Comparison of ENCODE assay signal across 23 mouse cellular contexts in genomic region chr13:16146686-16147085, GRCm38 (mm10).
A peak's percentile ranks its signal among the peaks of the same experiment; 100 is the strongest.
DNase-seq lines count a peak whose midpoint lies in the region; ATAC-seq and TF ChIP-seq lines count a peak whose summit lies in the region.
"Had no signal": no experiment of that assay in that cellular context is flagged by ENCODE, and none has a peak within 500 bp of the region (broad histone marks: within the 10 kb centered on the region; RNA-seq: fewer than 3 reads in every experiment).

No protein-coding gene starts in this region.

- no peak for TF ChIP-seq EP300 in stomach, postnatal 0 days (optimal IDR thresholded peaks at IDR 0.05)

- H3K4me3 ChIP-seq in heart, embryonic 16.5 days (ENCODE audit: low read length) = no peak overlapping the region
- no peak overlapping the region for H3K4me3 ChIP-seq in stomach, embryonic 16.5 days (replicated peaks; ENCODE audit: low read length)
- no peak overlapping the region for H3K4me3 ChIP-seq in stomach, postnatal 0 days (ENCODE audit: low read depth, low read length)
- H3K4me3 ChIP-seq: embryonic facial prominence, embryonic 12.5 days; forebrain, embryonic 15.5 days; heart, embryonic 15.5 days; hindbrain, embryonic 13.5 days; intestine, embryonic 15.5 days; left cerebral cortex, adult 2 months; liver, embryonic 12.5 days; neural tube, embryonic 13.5 days had no signal

- H3K4me1 ChIP-seq in heart, embryonic 16.5 days (ENCODE audit: control insufficient read depth, insufficient read depth, low read length) = no peaks in the 10 kb centered on the region
- H3K4me1 ChIP-seq in stomach, embryonic 16.5 days (ENCODE audit: control insufficient read depth, insufficient read depth, low read length) = no peaks in the 10 kb centered on the region
- no peaks in the 10 kb centered on the region for H3K4me1 ChIP-seq in stomach, postnatal 0 days (replicated peaks; ENCODE audit: control insufficient read depth, insufficient read depth)
- H3K4me1 ChIP-seq: embryonic facial prominence, embryonic 12.5 days; forebrain, embryonic 15.5 days; heart, embryonic 15.5 days; hindbrain, embryonic 13.5 days; intestine, embryonic 15.5 days; liver, embryonic 12.5 days; neural tube, embryonic 13.5 days had no signal

- DNase-seq in heart, adult 11 months = no peak
- DNase-seq in kidney, postnatal 10 days = peak; percentile 38
- no peak for DNase-seq in kidney, adult 9 months
- no peak for DNase-seq in stomach, postnatal 0 days (ENCODE audit: low spot score)
- no peak for DNase-seq in thymus, postnatal 14 days
- DNase-seq: adrenal gland, postnatal 25 days; cerebellum, adult 18-20 months; layer of hippocampus, adult 9-11 months; lung, adult 2 months; lung, postnatal 4 days; thymus, postnatal 4 days had no signal

- no peak overlapping the region for H3K4me2 ChIP-seq in heart, embryonic 16.5 days (ENCODE audit: low read depth, low read length)
- H3K4me2 ChIP-seq in stomach, embryonic 16.5 days (ENCODE audit: low read depth, low read length) = no peak overlapping the region
- no peak overlapping the region for H3K4me2 ChIP-seq in stomach, postnatal 0 days (replicated peaks; ENCODE audit: low read depth)
- H3K4me2 ChIP-seq: embryonic facial prominence, embryonic 12.5 days; forebrain, embryonic 15.5 days; heart, embryonic 15.5 days; hindbrain, embryonic 13.5 days; intestine, embryonic 15.5 days; liver, embryonic 12.5 days; midbrain, embryonic 11.5 days; neural tube, embryonic 13.5 days had no signal

- 0 out of 2 replicates have a peak, but pooled peaks cover 3% of the 10 kb centered on the region for H3K9me3 ChIP-seq in heart, embryonic 16.5 days (replicated peaks; ENCODE audit: control insufficient read depth, low read length)
- H3K9me3 ChIP-seq in stomach, embryonic 16.5 days (replicated peaks; ENCODE audit: control insufficient read depth, low read length) = no peaks in the 10 kb centered on the region
- no peaks in the 10 kb centered on the region for H3K9me3 ChIP-seq in stomach, postnatal 0 days (ENCODE audit: control insufficient read depth, low read length)
- H3K9me3 ChIP-seq: embryonic facial prominence, embryonic 12.5 days; forebrain, embryonic 15.5 days; heart, embryonic 15.5 days; hindbrain, embryonic 13.5 days; intestine, embryonic 15.5 days; liver, embryonic 12.5 days; neural tube, embryonic 13.5 days had no signal

- no peak overlapping the region for H3K27ac ChIP-seq in heart, embryonic 16.5 days (ENCODE audit: low read length)
- no peak overlapping the region for H3K27ac ChIP-seq in stomach, embryonic 16.5 days (ENCODE audit: low read length)
- no peak overlapping the region for H3K27ac ChIP-seq in stomach, postnatal 0 days (replicated peaks)
- H3K27ac ChIP-seq: embryonic facial prominence, embryonic 12.5 days; forebrain, embryonic 15.5 days; heart, embryonic 15.5 days; hindbrain, embryonic 13.5 days; intestine, embryonic 15.5 days; left cerebral cortex, adult 2 months; liver, embryonic 12.5 days; neural tube, embryonic 13.5 days had no signal

- H3K27me3 ChIP-seq in heart, embryonic 16.5 days (ENCODE audit: control insufficient read depth, insufficient read depth, low read length) = no peaks in the 10 kb centered on the region
- H3K27me3 ChIP-seq in stomach, embryonic 16.5 days (ENCODE audit: control insufficient read depth, insufficient read depth, low read length) = no peaks in the 10 kb centered on the region
- H3K27me3 ChIP-seq in stomach, postnatal 0 days (ENCODE audit: control insufficient read depth, insufficient read depth, low read length) = no peaks in the 10 kb centered on the region
- H3K27me3 ChIP-seq: embryonic facial prominence, embryonic 12.5 days; forebrain, embryonic 15.5 days; heart, embryonic 15.5 days; hindbrain, embryonic 13.5 days; intestine, embryonic 15.5 days; liver, embryonic 12.5 days; neural tube, embryonic 13.5 days had no signal

- no peaks in the 10 kb centered on the region for H3K36me3 ChIP-seq in heart, embryonic 16.5 days (ENCODE audit: control insufficient read depth, insufficient read depth)
- no peaks in the 10 kb centered on the region for H3K36me3 ChIP-seq in stomach, embryonic 16.5 days (ENCODE audit: control insufficient read depth, insufficient read depth, low read length)
- H3K36me3 ChIP-seq in stomach, postnatal 0 days (ENCODE audit: control insufficient read depth, insufficient read depth, low read length) = no peaks in the 10 kb centered on the region
- H3K36me3 ChIP-seq: embryonic facial prominence, embryonic 12.5 days; forebrain, embryonic 15.5 days; heart, embryonic 15.5 days; hindbrain, embryonic 13.5 days; intestine, embryonic 15.5 days; liver, embryonic 12.5 days; neural tube, embryonic 13.5 days had no signal

- TF ChIP-seq CTCF in stomach, postnatal 0 days (IDR thresholded peaks at IDR 0.05; ENCODE audit: low read depth) = no peak

- no peak overlapping the region for H3K9ac ChIP-seq in heart, embryonic 16.5 days (ENCODE audit: low read length)
- no peak overlapping the region for H3K9ac ChIP-seq in stomach, embryonic 16.5 days (ENCODE audit: low read length)
- no peak overlapping the region for H3K9ac ChIP-seq in stomach, postnatal 0 days (ENCODE audit: low read length)
- H3K9ac ChIP-seq: embryonic facial prominence, embryonic 12.5 days; forebrain, embryonic 15.5 days; heart, embryonic 15.5 days; hindbrain, embryonic 13.5 days; intestine, embryonic 15.5 days; liver, embryonic 12.5 days; neural tube, embryonic 13.5 days had no signal

- peak; percentile 45; the same call in 1 of the 2 replicates for ATAC-seq in heart, embryonic 16.5 days (replicated peaks; ENCODE audit: extremely low read depth, insufficient read depth, low FRiP score)
- 0 out of 2 replicates have a peak, but pooled peaks have one; percentile 17 for ATAC-seq in stomach, embryonic 16.5 days (ENCODE audit: insufficient read depth, low FRiP score)
- no peak for ATAC-seq in stomach, postnatal 0 days (ENCODE audit: low FRiP score, low TSS enrichment)
- ATAC-seq: activated CD4-positive, CD25-positive, alpha-beta regulatory T cell, adult 4 months; forebrain, embryonic 15.5 days; intestine, embryonic 15.5 days; liver, embryonic 12.5 days had no signal
